Mouse (Mus musculus): ENCODE measurements at regions not wholly inside any gene's neighbourhood (a gene's known extent, or its start where the extent isn't known, plus 50 kb on each side); places are given as distances from the start of the nearest gene placed in this dataset.

GRCm38 (mm10) chr13:47764802-47765597 lies 496.0 kb upstream of the Id4 start:
- no peak for DNase-seq

GRCm38 (mm10) chr13:47768963-47769527 lies 492.0 kb upstream of the Id4 start:
- no peak for DNase-seq

DNA sequence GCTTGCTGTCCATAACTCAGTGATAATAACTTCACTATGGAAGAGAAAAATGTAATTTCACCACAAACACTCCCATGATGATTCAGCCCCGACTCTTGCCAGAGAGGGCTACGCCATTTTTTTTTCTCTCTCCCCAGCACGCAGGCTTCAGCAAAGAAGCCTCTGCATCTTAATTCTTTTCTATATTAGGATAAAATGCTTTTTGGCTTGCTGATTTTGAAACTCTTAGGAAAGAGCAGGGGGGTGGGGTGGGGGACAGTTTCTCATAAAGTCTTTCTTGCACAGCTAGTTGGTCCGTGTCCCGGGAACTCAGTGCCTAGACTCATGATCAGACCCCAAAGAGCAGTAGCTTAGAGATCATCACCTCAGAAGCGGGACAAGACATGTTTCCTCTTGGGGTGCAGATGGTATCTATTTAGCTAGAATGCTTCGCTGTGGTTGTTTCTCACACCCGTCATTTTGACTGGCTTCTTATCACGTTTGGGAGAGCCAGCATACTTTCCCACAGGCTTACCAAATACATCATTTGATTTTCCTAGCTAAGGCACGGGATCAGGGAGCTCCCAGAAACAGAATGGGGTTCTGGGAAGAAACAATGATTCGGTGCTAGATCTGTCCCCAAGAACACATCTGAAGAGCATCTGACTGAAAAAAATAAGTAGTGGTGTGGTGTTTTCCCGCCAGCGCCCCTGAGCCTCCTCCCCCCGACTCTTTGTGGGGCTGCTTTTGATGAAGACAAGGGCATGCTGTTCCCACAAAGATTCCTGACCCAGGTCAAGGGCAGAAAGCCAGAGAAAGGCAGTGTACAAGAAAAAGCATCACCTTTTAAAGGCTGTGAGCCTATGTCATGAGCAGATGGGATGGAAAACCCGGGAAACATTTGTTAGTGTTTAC lies 483.6 kb upstream of the Id4 start:
- DNase-seq, result no peak

- no peak for DNase-seq
Observed at GRCm38 (mm10) chr13:47778218-47779009, 482.6 kb upstream of the Id4 start.

GRCm38 (mm10) chr13:47784406-47784805 lies 476.6 kb upstream of the Id4 start:
- no peak for DNase-seq

DNA sequence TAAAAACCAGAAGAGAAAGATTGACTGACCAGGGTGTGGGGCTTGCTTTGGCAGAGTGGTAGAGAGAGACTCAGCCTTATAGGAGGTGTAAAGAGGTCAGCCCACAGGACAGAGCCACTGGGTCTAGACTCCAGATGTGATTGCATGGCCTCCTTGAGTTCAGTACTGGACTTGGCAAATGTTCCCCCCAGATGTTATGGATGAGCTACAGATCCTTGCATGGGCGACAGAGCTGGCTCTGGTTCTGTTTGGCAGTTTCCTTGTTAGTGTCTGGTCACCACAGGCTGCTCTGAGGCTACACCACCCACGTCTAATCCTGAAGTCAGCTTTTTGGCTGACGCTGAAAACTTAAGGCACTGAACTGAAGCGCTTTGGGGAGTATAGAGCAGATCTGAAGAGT lies 463.2 kb upstream of the Id4 start:
- no peak for DNase-seq

GRCm38 (mm10) chr13:47811711-47812415 lies 449.2 kb upstream of the Id4 start:
- DNase-seq, result no peak

GRCm38 (mm10) chr13:47818924-47819564 lies 442.0 kb upstream of the Id4 start:
- DNase-seq, result no peak

GRCm38 (mm10) chr13:47836491-47836890 lies 424.5 kb upstream of the Id4 start:
- no peak for DNase-seq

- DNase-seq, result no peak
Observed at GRCm38 (mm10) chr13:47842418-47842817, 418.6 kb upstream of the Id4 start.

- DNase-seq, result no peak
Observed at GRCm38 (mm10) chr13:47843011-47843410, 418.0 kb upstream of the Id4 start.

GRCm38 (mm10) chr13:47843541-47844267 lies 417.3 kb upstream of the Id4 start:
- DNase-seq, result no peak

DNA sequence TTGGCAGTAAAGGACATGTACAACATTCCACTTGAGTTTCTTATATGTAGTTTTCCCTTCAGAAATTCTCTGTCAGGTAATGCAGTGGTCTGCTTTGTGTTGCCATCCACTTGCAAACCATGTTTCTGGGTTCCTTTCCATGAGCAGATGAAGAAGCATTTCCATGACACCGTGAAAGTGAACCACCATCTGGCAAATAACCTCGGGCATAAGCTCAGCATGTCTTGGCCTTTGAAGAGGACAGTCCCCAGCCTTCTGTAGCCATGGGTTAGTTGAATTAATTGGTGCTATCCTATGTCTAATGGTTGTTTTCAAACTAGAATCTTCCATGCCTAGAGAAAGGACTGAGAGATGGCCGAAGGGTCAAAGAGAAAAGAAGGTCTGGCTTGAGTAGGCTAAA lies 414.3 kb upstream of the Id4 start:
- DNase-seq, result no peak

GRCm38 (mm10) chr13:47848371-47849188 lies 412.4 kb upstream of the Id4 start:
- DNase-seq, result no peak

GRCm38 (mm10) chr13:47855422-47856108 lies 405.5 kb upstream of the Id4 start:
- DNase-seq, result no peak

GRCm38 (mm10) chr13:47858946-47859345 lies 402.1 kb upstream of the Id4 start:
- no peak for DNase-seq

GRCm38 (mm10) chr13:47860316-47860715 lies 400.7 kb upstream of the Id4 start:
- DNase-seq, result no peak

DNA sequence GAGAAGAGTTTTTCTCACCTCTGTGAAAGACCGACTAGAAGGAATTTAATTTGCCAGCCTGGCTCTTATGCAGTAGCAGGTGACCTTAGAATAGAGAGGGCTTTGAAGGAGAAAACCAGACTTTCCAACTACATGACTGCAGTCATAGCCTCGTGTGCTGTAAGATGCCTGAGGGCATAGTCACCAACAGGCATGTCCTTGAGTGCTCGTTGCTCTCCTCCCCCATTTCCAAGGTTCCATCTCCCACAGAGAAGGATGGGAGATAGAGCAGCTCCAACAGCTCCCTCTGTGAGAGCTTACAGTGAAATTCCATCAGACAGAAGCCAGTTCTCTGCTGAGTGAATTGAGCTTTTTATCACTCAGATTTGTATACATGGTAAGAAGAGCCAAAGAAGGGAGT lies 398.1 kb upstream of the Id4 start:
- DNase-seq, result no peak

- DNase-seq, result no peak
Observed at GRCm38 (mm10) chr13:47868656-47869055, 392.4 kb upstream of the Id4 start.

All from right cerebral cortex, postnatal 25 days (tissue).